Mouse (Mus musculus) myocyte (in vitro differentiated cells): ENCODE results near the gene Baiap2l2. TPM values are rescaled to one million over a fixed set of nuclear protein-coding genes. Genes with fewer than 3 reads are reported as not detected.

Experiments used
- H3K27me3 ChIP-seq: one replicate; pipeline ENCODE4 v1.6.1; 2011; ENCODE audit not compliant: control insufficient read depth, insufficient read depth, insufficient read length
- H3K36me3 ChIP-seq: one replicate; pipeline ENCODE4 v1.6.1; 2011; ENCODE audit not compliant: control insufficient read depth, insufficient read depth
- H3K4me2 ChIP-seq: one replicate; pipeline ENCODE4 v1.6.1; 2011; ENCODE audit warnings: low read depth, control low read depth
- H3K4me3 ChIP-seq: one replicate; pipeline ENCODE4 v1.5.1; 2011; ENCODE audit warnings: mild to moderate bottlenecking, control low read depth, moderate library complexity
- H3K79me2 ChIP-seq: one replicate; pipeline ENCODE4 v1.6.1; 2011; ENCODE audit not compliant: control insufficient read depth, insufficient read depth
- H3ac ChIP-seq: one replicate; pipeline ENCODE4 v1.6.1; 2011; ENCODE audit not compliant: control insufficient read depth, insufficient read length
- E2F4 ChIP-seq: IDR thresholded peaks from one replicate; pipeline ENCODE4 v1.6.1; 2011; ENCODE audit warnings: mild to moderate bottlenecking, control low read depth, moderate library complexity; ENCODE audit not compliant: insufficient read depth
- MYOD1 ChIP-seq, 3 experiments: IDR thresholded peaks; one replicate each; pipeline ENCODE4 v1.6.1; 2011; ENCODE audit warnings: control low read depth in 2 of 3, low read depth in 2 of 3, mild to moderate bottlenecking in 2 of 3, moderate library complexity in 1 of 3; ENCODE audit not compliant: insufficient read length in 2 of 3, control insufficient read depth in 1 of 3
- MYOG ChIP-seq, 3 experiments: IDR thresholded peaks; one replicate each; pipeline ENCODE4 v1.6.1; 2011; ENCODE audit warnings: control low read depth in 2 of 3, low read depth in 2 of 3, mild to moderate bottlenecking in 2 of 3; ENCODE audit not compliant: insufficient read length in 2 of 3, control insufficient read depth in 1 of 3, insufficient read depth in 1 of 3
- POLR2A ChIP-seq: IDR thresholded peaks from one replicate; pipeline ENCODE4 v1.6.1; 2011; ENCODE audit warnings: low read depth, mild to moderate bottlenecking, control low read depth, moderate library complexity; ENCODE audit not compliant: insufficient read length
- SRF ChIP-seq: IDR thresholded peaks from one replicate; pipeline ENCODE4 v1.6.1; 2011; ENCODE audit warnings: low read depth; ENCODE audit not compliant: control insufficient read depth, insufficient read length
- TCF3 ChIP-seq: IDR thresholded peaks from one replicate; pipeline ENCODE4 v1.6.1; 2011; ENCODE audit warnings: low read depth, control low read depth; ENCODE audit not compliant: insufficient read length
- USF1 ChIP-seq: IDR thresholded peaks from one replicate; pipeline ENCODE4 v1.6.1; 2011; ENCODE audit warnings: low read depth, mild to moderate bottlenecking, control low read depth, moderate library complexity
- polyA plus RNA-seq: library from polyadenylated mRNA; unstranded; fragments of >200 nt; fragmentation: generic; extraction: Trizol; gene quantifications from one replicate; pipeline ENCODE4 v1.2.1, GENCODE M21; 2012; ENCODE audit warnings: missing spikeins

Baiap2l2 gene
- polyA plus RNA-seq, 1 experiment = 1.7 TPM

GRCm38 (mm10) chr15:79210357-79210756, 75.0 kb downstream of the Baiap2l2 start:
- Histone ChIP-seq H3K4me3 (no peak overlapping the region), H3ac (no peak overlapping the region), H3K79me2 (no peaks in the 10 kb centered on the region), H3K36me3 (no peaks in the 10 kb centered on the region), H3K27me3 (peaks cover 70% of the 10 kb centered on the region), H3K4me2 (no peak overlapping the region)
- no peak for TF ChIP-seq MYOG (IDR thresholded peaks at IDR 0.05; ENCODE audit: control insufficient read depth in 1 of 3, insufficient read depth in 1 of 3, insufficient read length in 2 of 3, low read depth in 2 of 3)
- TF ChIP-seq POLR2A = no peak
- TF ChIP-seq USF1 = no peak
- TF ChIP-seq E2F4 = no peak
- no peak for TF ChIP-seq MYOD1 (IDR thresholded peaks at IDR 0.05; ENCODE audit: control insufficient read depth in 1 of 3, insufficient read length in 2 of 3, low read depth in 2 of 3)

- no peak for TF ChIP-seq SRF
- no peak overlapping the region for H3K4me2 ChIP-seq
Observed at GRCm38 (mm10) chr15:79208758-79209439, 76.4 kb downstream of the Baiap2l2 start.

GRCm38 (mm10) chr15:79208211-79208610, 77.1 kb downstream of the Baiap2l2 start:
- Histone ChIP-seq H3K79me2 (no peaks in the 10 kb centered on the region), H3K27me3 (peaks cover 66% of the 10 kb centered on the region), H3K4me3 (no peak overlapping the region), H3K4me2 (no peak overlapping the region), H3ac (no peak overlapping the region), H3K36me3 (no peaks in the 10 kb centered on the region)
- TF ChIP-seq MYOD1 (IDR thresholded peaks at IDR 0.05; ENCODE audit: control insufficient read depth in 1 of 3, insufficient read length in 2 of 3, low read depth in 2 of 3) = peak; percentile 12 to 91 (median 55)
- no peak for TF ChIP-seq POLR2A
- peak; percentile 12 for TF ChIP-seq TCF3
- peak; percentile 40 to 92 (median 63) for TF ChIP-seq MYOG (IDR thresholded peaks at IDR 0.05; ENCODE audit: control insufficient read depth in 1 of 3, insufficient read depth in 1 of 3, insufficient read length in 2 of 3, low read depth in 2 of 3)

More at GRCm38 (mm10) chr15:79208758-79209439, 76.4 kb downstream of the Baiap2l2 start:
- H3K36me3 ChIP-seq = no peaks in the 10 kb centered on the region
- H3ac ChIP-seq = no peak overlapping the region
- no peak overlapping the region for H3K4me3 ChIP-seq
- no peaks in the 10 kb centered on the region for H3K79me2 ChIP-seq
- peaks cover 66% of the 10 kb centered on the region for H3K27me3 ChIP-seq

Other genes with a start within 250 kb of the Baiap2l2 start
- gene Galr3, start 243.7 kb downstream of the Baiap2l2 start, polyA plus RNA-seq = 0.44 TPM
- gene Ankrd54, start 222.6 kb downstream of the Baiap2l2 start, polyA plus RNA-seq = 36.1 TPM
- 315 TPM for gene Eif3l, start 210.4 kb downstream of the Baiap2l2 start, polyA plus RNA-seq
- 18.0 TPM for gene Micall1, start 176.6 kb downstream of the Baiap2l2 start, polyA plus RNA-seq
- gene Polr2f, start 144.5 kb downstream of the Baiap2l2 start, polyA plus RNA-seq = 388 TPM
- 15.2 TPM for gene 1700088E04Rik, start 144.3 kb downstream of the Baiap2l2 start, polyA plus RNA-seq
- not detected for gene Sox10, start 120.3 kb downstream of the Baiap2l2 start, polyA plus RNA-seq
- 26.0 TPM for gene Pick1, start 56.4 kb downstream of the Baiap2l2 start, polyA plus RNA-seq
- 0.05 TPM for gene Gm49486, start 56.1 kb downstream of the Baiap2l2 start, polyA plus RNA-seq
- gene Slc16a8, start 30.8 kb downstream of the Baiap2l2 start, polyA plus RNA-seq = 0.25 TPM
- 36.3 TPM for gene Pla2g6, start 42.9 kb upstream of the Baiap2l2 start, polyA plus RNA-seq
- 15.6 TPM for gene Maff, start 61.1 kb upstream of the Baiap2l2 start, polyA plus RNA-seq
- gene Tmem184b, start 118.0 kb upstream of the Baiap2l2 start, polyA plus RNA-seq = 110 TPM
- gene Csnk1e, start 170.0 kb upstream of the Baiap2l2 start, polyA plus RNA-seq = 116 TPM
- gene Kcnj4, start 219.7 kb upstream of the Baiap2l2 start, polyA plus RNA-seq = 0.06 TPM
- 74.7 TPM for gene Kdelr3, start 230.9 kb upstream of the Baiap2l2 start, polyA plus RNA-seq